Mouse (Mus musculus) T-cell, adult 2 months (primary cell): ENCODE data around the gene Bok.
"Not testable (repeated sequence)": the region's sequence is repeated elsewhere in the genome, so short reads cannot be mapped to it uniquely, and the experiment has no call there.

Experiments used
- DNase-seq: peaks from one replicate; pipeline ENCODE4 v3.0.0; 2022; ENCODE audit warnings: low spot score

The Bok gene

DNA sequence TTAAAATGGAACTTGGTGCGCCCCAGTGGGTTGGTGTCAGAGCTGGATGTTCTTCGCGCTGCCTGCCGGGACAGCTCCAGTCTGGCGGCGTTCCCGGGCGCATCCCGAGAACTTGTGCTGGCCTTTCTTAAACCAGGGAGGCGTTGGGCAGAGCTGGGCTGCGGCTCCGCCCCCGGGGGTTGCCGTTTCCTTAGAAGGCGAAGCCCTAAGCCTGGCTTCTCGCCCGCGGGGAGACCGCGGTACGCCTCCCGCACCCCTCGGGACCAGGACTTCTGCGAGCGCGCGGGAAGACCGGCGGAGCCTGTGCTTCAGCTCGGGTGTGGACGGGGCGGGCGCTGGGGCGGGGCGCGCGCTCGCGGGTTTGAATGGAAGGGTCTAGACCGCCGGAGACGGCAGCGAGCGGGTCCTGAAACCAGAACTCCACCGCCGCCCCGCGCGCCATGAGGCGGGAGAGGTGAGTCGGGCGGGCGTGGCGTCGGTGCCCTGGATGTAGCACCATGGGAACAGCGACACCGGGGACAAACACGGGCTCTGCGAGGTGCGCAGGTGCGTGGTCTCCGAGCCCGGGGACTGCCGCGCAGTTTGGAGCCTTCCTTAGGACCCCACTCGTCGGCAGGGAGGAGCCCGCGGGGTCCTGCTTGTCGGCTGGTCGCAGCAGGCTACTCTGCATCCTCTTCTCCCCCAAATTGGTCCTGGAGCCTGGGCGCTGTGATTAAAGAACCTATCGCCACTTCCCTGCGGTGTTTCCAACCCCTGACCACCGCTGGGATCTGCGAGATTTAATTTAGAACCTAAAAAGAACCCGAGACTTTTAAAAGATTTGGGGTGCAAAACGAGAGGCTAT is at the start of gene Bok:
Gene Bok, plus strand, starts transcription at position 260 of the 844 bp plus-strand sequence.
- DNase-seq: no peak

DNA sequence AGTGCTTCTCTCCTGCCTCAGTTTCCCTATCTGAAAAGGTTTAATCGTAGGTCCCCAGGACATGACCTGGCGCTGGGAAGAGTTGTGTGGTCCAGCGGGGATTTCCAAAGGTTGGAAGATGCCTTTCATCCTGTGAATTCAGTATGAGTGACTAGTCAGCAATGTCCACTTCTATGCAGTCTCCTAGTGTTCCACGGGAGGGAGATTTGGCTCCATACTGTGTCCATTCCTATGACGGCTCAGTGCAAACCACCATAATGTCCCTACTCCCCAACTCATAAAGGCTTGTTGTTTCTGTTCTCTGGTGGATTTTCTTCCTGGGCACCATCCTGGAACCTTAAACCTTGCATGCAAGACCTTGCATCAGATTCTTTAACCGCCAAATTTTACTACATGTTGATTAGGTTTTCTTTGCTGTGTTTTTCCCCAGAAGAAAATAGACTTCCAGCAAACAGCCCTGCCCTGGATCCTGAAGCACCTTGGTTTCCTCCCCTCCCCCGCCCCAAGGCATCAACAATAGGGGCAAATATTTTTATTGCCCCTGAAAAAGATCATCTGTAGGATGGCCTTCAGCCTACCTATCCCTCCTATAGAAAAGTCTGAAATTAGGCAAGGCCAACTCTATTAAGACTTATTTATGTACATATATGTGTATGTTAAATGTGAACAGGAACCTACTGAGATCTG is 49.1 kb upstream of the Bok start:
- no peak for DNase-seq

DNA sequence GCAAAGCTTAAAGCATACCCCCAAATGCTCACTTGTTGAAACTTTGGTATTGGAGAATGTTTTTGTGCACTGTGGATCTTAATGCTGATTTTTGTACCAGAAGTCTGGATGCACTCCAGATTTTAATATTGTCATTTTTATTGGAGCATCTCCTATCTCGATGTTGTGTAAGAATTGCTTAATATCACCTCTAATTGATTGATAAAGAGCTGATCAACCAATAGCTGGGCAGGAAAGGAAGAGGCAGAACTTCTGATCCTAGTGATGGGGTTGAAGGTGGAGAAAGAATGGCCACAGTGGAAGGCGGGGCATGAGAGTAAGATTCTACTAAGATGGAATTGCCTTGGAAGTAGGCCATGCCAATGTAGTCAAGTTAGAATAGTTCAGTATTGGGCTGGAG is 43.5 kb upstream of the Bok start:
- DNase-seq: no peak

DNA sequence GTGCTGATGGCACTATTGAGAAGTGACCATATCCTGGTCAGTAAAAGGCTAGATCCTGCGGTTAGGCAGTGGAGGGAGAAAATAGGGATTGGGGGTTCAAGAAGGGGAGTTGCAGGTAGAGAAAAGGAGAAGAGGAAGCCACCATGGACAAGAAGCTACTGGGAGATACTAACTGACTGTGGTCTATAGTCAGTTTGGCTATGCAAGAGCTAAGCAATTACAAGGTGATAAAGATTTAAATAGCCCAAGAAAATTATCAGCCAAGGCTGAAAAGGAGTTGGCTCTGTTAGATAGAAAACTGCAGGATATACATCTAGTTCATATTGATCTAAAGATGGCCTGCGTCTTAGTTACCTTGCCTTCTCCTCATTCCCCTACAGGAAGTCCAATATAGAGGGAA is 42.8 kb upstream of the Bok start:
- no peak for DNase-seq

DNA sequence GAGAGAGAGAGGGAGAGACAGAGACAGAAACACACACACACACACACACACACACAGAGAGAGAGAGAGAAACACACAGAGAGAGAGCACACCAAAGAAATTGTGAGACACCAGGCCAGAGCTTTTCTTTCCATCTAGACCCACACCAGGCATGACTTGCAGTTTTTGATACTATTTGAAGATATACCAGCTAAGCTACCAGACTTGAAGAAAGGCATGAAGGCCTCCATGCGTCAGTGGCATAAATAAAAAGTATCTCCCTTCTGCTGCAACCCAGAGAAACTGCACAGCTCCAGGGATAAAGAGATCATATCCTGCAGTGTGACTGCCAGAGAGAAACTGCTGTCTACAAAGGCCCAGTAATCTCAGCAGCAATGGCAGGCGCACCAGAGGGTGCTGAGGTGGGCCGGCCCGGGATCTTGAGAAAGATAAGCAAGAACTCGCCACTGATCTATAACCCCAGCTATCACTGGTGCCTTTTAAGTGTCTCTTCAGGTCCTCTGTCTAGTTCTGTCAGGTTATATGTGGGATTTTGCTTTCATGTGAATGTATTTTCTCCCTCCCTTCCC is 35.8 kb upstream of the Bok start:
- DNase-seq: no peak

DNA sequence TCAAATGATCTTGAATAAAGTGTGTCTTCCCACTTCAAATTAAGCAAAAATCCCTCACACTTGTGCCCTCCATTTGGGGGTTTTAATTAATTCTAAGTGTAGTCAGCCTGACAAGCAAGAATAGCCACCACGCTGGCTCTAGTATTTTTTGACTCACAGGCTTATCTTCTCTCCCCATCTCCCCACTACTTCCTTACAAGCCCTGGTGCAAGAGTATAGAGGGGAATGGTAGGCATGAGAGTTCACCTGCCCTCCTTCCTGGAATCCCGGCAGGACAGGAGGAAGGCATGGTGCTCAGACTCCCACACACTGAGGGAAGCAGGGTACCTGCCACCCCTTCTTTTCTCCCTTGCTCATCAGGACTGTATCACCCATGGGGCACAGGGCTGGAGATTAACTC is 31.2 kb upstream of the Bok start:
- DNase-seq: no peak

DNA sequence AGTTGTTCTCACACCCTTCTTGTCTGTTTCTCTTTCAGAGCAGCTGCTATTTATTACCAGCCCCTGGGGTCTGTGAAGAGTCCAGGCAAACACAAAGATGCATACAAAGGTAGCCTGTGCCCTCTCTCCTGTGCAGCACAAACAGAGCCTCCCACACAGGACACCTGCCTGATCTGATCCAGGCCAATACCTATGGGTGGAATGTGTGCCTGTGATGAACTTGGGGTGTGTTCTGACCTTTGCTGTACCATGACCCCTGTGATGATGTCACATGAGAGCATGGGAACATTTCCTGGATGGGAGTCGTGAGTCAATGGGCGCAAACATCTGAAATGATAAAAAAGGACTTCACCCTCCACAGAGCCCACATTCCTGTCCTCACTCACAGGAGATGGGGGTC is 30.7 kb upstream of the Bok start:
- DNase-seq: no peak

DNA sequence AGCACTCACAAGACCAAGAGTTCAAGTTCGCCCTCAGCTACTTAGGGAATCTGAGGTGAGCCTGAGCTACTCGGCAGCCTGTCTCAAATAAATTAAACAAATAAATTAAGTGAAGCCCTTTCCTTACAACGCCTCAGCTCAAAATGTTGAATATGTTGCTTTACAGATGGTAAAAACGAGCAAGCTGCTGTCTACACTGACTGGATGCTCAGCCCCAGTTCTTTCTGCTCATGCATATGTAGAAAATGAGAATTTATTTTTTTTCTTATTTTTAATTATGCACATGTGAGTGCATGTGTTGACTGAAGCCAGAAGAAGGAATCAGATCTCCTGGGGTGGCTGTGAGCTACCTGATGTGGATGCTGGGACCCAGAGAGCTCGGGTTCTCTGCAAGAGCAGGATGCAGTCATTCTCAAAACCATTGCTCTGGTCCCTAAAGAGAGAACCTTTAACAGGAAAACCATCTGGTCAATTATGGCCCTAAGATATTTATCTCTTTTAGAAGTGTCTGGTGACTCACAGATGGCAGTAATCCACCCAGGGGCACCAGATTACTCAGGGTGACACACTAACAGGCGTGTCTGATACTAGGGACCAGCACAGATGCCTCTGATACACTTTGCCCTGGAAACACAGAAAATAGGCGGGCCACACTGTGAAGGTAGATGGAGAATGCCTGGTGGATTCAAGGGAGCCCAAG is 29.0 kb upstream of the Bok start:
- no peak for DNase-seq

DNA sequence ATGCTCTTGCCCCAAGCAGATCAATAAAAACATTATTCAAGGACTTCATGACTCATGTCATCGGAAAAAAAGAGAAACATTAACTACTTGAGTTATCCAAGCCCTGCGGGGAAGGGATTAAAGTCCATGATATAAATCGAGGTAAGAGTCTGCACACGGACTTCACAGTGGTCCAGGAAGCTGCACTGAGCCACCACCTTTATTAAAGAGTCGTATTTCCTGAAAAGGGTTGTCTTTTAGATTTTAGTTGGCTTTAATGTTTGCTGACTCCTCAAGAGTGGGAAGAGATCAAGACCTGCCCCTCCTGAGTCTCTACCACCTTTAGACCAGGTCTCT is 28.5 kb upstream of the Bok start:
- no peak for DNase-seq

DNA sequence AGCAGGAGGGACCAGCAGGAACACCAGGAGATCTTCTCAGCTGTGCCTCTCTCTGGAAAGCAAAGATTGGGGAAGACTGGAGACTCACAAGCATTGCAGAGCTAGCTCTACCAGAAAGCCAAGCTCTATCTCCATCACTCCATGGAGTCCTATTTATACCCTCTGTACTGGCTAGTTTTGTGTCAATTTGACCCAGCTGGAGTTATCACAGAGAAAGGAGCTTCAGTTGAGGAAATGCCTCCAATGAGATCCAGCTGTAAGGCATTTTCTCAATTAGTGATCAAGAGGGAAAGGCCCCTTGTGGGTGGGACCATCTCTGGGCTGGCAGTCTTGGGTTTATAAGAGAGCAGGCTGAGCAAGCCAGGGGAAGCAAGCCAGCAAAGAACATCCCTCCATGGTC is 26.9 kb upstream of the Bok start, which contains the start of gene Stk25:
Gene Stk25, minus strand, starts transcription at position 101 of the 400 bp plus-strand sequence.
- DNase-seq: not testable (repeated sequence)

DNA sequence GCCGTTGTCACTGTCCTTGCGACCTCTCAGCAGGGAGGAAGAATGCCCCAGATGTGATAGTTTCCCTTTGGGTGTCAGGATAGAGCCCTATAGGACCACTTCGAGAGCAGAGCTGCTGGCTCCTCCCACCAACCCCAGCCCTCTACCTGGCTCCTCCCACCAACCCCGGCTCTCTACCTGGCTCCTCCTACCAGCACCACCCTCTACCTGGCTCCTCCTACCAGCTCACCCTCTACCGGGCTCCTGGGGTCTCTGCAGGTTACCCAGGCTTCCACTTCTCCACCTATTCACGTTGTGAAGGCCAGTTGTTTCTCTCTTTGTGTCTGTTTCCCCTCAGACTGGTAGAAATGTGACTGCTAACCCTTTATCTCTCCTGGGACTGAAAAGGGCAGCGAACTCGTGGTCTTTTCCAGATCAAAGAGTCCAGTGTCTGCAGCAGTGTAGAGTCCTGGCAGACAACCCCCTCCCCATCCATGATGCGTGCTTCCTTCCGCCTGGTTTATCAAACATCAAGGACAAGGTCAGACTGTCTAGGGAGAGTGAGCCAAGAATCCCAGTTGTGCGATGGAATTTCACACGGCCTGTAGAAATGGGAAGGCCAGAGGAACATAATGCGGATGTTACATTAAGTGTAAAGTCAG is 17.6 kb upstream of the Bok start:
- peak; percentile 65 for DNase-seq

DNA sequence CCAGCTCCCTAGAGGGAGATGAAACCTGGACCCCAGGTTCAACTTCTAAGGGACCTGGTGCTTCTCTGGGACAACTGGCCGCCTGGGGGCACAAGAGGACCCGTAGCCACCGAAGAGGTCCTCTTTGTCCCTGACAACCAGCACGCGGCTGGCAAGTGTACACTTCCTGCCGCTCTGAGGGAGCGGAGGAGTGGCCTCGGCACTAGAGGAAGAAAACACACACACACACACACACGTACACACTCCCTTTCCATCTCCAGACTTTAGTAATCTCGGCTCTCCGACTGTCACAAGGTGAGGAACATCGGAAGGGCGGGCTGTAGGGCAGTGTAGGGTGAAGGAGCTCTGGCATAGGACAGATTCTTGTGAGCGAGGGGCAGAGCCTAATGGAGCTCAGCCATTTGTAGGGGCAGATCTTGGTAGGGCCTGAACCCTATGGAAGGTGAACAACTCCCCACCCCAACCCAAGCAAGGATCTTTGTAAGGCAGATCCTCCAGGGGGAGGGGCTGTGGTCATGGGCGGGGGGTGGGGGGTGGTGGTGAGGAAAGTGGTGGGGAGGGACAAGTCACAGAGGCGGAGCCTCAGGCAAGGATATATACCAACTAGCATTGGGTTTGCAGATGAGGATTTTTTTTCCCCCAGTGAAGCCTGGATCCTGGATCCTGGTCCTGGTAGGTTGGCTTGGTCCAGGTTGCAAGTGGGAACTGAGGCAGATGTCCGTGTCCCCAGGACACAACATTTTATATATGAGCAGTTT is 16.5 kb upstream of the Bok start:
- DNase-seq: peak; percentile 76

DNA sequence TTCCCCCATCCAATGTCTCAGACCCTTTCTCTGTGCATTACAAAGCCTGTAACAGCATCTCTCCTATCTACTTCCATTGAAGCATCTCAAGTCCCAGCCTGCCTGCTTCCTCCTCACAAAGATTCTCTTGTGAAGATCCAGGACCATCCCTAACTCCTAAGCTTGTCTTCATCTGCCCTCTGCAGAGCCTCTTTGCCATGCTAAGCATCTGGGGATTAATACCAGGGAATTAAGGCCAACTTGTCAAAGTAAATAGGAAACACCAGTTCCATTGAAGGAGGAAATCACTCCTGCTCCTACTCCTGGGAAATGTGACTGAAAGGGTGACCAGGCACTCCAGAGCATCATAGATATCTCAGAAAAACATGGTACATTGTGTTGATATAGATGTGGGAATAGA is 15.5 kb upstream of the Bok start:
- no peak for DNase-seq

DNA sequence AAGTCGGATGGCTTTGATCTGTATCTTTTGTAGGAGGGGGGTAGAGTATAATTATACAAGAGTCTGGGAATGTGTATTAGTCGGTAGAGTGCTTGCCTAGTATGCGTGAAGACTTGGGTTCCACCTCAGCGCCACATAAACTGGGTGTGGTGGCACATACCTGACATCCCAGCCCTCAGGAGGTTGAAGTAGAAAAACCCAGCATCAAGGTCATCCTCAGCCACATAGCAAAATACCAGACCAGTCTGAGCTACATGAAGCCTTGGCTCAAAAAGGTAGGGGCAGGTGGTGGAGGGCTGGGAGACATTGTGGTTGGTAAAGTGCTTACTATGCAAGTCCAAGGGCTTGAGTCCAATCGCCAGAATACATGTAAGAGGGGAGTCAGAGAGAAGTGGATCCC is 12.8 kb upstream of the Bok start:
- no peak for DNase-seq

DNA sequence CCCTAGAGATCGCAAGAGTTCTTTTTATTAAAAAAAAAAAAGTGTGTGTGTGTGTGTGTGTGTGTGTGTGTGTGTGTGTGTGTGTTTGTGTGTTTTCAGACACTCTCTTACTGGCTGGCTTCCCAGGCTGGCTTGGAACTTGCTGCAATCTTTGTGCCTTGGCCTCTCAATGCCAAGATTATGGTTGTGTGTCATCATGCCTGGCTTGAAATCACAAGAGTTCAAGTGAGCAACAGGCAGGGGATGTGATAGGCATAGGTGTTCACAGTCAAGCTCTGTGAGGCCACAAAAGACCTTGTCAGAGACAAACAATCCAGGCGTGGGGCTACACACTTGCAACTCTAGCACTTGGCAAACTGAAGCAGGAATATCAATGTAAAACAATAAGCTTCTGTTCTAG is 7.1 kb upstream of the Bok start:
- no peak for DNase-seq

DNA sequence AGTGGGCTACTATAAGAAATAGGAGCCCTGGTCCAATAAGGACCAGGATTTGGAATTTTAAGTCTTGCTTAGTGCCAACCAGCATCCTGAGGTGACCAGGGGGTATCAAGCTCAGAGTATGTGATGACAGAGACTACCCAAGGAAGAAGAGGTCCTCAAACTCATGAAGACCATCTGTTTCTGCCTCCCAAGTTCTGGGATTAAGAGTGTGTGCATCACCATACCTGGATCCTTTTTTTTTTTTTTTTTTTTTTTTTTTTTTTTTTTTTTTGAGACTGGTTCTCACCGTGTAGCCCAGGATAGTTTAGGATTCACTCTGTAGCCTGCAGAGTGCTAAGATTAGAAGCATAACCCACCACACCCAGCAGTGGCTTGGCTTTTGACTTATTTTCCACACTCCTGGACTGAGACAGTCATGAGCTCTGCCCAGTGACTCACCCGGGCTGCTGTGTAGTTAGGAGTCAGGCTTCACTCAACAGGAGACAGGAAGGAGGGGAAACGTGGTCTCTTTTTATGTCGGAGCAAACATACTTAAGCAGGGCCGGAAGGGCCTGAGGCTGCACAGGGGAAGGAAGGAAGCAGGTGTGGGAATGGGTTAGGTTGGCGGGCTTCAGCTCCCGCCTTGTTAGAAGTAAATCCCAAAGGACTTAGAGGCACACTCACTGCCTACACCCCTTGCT is 5.4 kb upstream of the Bok start:
- DNase-seq: no peak

DNA sequence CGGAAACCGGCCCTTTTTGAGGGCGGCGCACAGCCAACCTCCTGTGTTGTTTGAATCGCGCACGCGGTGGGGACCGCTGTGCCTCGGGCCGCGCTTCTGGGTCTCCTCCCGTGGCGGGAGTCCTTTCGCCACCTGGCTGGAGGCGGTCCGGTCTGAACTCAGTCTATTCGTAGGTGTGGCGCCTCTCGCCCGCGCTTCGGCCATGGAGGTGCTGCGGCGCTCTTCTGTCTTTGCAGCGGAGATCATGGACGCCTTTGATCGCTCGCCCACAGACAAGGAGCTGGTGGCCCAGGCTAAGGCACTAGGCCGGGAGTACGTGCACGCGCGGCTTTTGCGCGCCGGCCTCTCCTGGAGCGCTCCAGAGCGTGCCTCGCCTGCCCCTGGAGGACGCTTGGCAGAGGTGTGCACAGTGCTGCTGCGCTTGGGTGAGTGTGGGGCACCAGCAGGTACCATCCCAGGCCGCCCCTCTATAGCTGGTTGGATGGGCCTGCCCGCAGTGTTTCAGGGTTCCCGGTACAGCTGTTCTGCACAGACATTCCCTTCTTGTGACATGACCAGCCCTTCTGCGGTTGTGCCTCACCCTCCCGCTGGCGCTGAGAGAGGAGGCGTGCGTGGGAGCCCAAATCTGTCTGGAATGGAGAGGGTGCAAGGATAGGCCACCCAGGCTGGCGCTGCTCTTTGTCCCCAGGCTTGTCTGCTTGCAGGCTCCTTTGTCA is 943 bp downstream of the Bok start:
- no peak for DNase-seq

DNA sequence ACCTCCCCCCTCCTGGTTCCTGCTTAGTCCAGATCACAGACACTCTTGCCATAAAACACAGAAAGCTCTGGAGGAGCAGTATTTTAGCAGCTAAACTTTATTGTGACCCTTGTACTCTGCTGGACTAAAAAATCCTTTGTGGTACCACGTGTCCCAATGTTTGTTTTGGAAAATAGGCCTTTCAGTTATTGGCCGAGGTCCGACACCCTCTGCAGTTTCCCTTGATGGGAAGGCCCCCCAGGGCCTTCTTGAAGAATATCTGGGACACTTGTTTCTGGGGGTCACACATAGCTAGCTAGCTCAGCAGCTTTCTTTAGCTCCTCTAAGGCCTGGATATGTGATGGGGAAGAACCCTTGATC is 1.5 kb downstream of the Bok start:
- DNase-seq: no peak

DNA sequence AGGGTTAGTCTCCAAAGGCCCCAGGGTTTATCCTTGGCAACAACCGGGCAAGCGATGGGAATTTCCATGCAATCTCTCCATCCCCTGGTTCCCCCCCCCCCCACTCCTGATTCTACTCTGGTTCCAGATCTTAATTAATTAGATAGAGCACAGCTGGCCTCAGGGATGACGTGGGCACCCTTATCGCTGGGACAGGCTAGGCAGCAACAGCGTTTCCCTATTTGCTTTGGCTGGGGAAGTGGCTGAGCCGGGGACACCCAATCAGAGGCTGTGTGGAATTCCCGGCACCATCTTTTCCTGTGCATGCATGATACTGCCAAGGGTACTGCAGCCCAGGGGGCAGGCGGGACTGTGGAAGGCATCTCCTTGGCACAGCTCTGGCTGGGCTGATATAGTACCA is 2.7 kb downstream of the Bok start:
- DNase-seq: no peak

DNA sequence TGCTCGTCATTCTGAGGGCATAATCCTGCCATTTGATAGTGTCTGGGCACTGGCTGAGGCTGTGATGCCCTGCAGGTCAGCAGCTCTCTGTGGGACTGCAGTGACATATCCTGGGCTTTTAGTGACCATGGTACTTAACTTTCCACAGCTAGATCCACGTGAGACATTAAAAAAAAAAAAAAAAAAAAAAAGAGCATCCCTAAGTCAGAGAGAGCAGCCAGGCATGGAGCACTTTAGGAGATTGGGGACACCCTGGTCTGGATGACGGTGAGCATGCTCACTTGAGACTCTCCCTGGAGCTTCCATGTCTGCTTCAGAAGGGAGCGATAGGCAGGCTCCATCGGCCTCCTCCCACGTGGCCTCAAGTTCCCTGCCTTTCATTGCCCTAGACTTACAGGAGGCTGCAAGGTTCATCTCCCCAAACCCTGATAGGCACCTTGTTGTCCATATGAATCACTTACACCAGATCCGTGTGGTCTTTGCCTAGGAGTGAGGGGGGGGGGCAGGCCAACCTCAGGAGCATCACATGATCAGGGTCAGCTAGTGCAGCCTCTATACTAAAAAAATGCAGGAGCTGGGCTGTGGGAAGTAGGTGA is 4.5 kb downstream of the Bok start:
- DNase-seq: no peak
